Mouse (Mus musculus) Muller cell, postnatal 12 days (primary cell): Measurements from ENCODE around the gene Arl14ep.
"Not testable (repeated sequence)": the region's sequence is repeated elsewhere in the genome, so short reads cannot be mapped to it uniquely, and the experiment has no call there.

Experiments
- DNase-seq: peaks from one replicate; pipeline ENCODE4 v3.0.0-alpha.2; 2015; ENCODE audit errors: inconsistent ontology term

Arl14ep gene

GRCm38 (mm10) chr2:106973959-106974639, at the start of gene Arl14ep:
Gene Arl14ep, minus strand, starts transcription at chr2:106974424.
- DNase-seq, result peak; percentile 94

GRCm38 (mm10) chr2:107022713-107023112, 48.5 kb upstream of the Arl14ep start:
- DNase-seq, result no peak

GRCm38 (mm10) chr2:107019331-107019730, 45.1 kb upstream of the Arl14ep start:
- no peak for DNase-seq

GRCm38 (mm10) chr2:107013161-107013560, 38.9 kb upstream of the Arl14ep start:
- DNase-seq, result no peak

GRCm38 (mm10) chr2:107012318-107012717, 38.1 kb upstream of the Arl14ep start:
- no peak for DNase-seq

- no peak for DNase-seq
These were observed 35.9 kb upstream of the Arl14ep start for GRCm38 (mm10) chr2:107010160-107010559.

- DNase-seq, result no peak
These were observed 32.2 kb upstream of the Arl14ep start for GRCm38 (mm10) chr2:107006378-107006777.

- DNase-seq, result not testable (repeated sequence)
These were observed 31.7 kb upstream of the Arl14ep start for GRCm38 (mm10) chr2:107005876-107006275.

GRCm38 (mm10) chr2:106991261-106991660, 17.0 kb upstream of the Arl14ep start:
- peak; percentile 31 for DNase-seq

- DNase-seq, result no peak
These were observed 10.7 kb upstream of the Arl14ep start for GRCm38 (mm10) chr2:106984945-106985344.

- peak; percentile 36 for DNase-seq
These were observed 8.3 kb upstream of the Arl14ep start for GRCm38 (mm10) chr2:106982503-106982902.

- no peak for DNase-seq
These were observed 2.2 kb upstream of the Arl14ep start for GRCm38 (mm10) chr2:106976472-106976871.

- no peak for DNase-seq
These were observed 779 bp downstream of the Arl14ep start for GRCm38 (mm10) chr2:106973332-106973958.

- DNase-seq, result no peak
These were observed 1.4 kb downstream of the Arl14ep start for GRCm38 (mm10) chr2:106972851-106973250.

GRCm38 (mm10) chr2:106970971-106971370, 3.3 kb downstream of the Arl14ep start:
- no peak for DNase-seq

- no peak for DNase-seq
These were observed 5.9 kb downstream of the Arl14ep start for GRCm38 (mm10) chr2:106968320-106968719.

GRCm38 (mm10) chr2:106963560-106963959, 10.7 kb downstream of the Arl14ep start:
- DNase-seq, result no peak

- no peak for DNase-seq
These were observed 12.6 kb downstream of the Arl14ep start for GRCm38 (mm10) chr2:106961650-106962049.

- DNase-seq, result no peak
These were observed 13.2 kb downstream of the Arl14ep start for GRCm38 (mm10) chr2:106961066-106961465.

- no peak for DNase-seq
These were observed 14.0 kb downstream of the Arl14ep start for GRCm38 (mm10) chr2:106960237-106960636.

GRCm38 (mm10) chr2:106959380-106959779, 14.8 kb downstream of the Arl14ep start:
- DNase-seq, result no peak

- DNase-seq, result no peak
These were observed 15.3 kb downstream of the Arl14ep start for GRCm38 (mm10) chr2:106958916-106959315.

- no peak for DNase-seq
These were observed 18.1 kb downstream of the Arl14ep start for GRCm38 (mm10) chr2:106956146-106956545.
